ENCODE assay signal across 24 mouse cellular contexts in the genomic region with DNA sequence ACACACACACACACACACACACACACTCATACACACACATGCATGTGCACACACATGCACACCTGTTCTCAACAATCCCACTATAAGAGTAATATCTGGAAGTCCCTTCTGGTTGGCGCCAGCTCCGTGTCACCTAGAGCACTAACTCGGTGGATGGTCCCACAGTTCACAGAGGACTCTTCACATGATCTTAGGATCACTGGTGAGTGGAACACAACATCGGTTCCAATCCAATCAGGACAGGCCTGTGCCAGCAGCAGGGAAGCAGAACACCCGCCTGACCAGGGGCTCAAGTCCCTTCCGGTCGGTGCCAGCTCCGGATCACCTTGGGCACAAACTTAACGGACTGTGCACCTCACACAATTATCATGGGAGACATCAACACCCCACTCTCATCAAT.
DNase-seq lines count a peak whose midpoint lies in the region; ATAC-seq and TF ChIP-seq lines count a peak whose summit lies in the region.
"Had no signal": no experiment of that assay in that cellular context is flagged by ENCODE, and none has a peak within 500 bp of the region (broad histone marks: within the 10 kb centered on the region; RNA-seq: fewer than 3 reads in every experiment).

No protein-coding gene starts in this region.

- no peaks in the 10 kb centered on the region for H3K27me3 ChIP-seq in intestine, embryonic 14.5 days (replicated peaks; ENCODE audit: control insufficient read depth, insufficient read depth, low read length)
- no peaks in the 10 kb centered on the region for H3K27me3 ChIP-seq in intestine, embryonic 16.5 days (replicated peaks; ENCODE audit: control insufficient read depth, insufficient read depth, low read length)
- H3K27me3 ChIP-seq in embryonic facial prominence, embryonic 10.5 days (replicated peaks; ENCODE audit: low read depth, poor library complexity, severe bottlenecking): no peaks in the 10 kb centered on the region
- H3K27me3 ChIP-seq in stomach, postnatal 0 days (ENCODE audit: control insufficient read depth, insufficient read depth, low read length): no peaks in the 10 kb centered on the region
- no peaks in the 10 kb centered on the region for H3K27me3 ChIP-seq in forebrain, postnatal 0 days (ENCODE audit: insufficient read depth, low read length)
- H3K27me3 ChIP-seq: CH12.LX; embryonic facial prominence, embryonic 12.5 days; forebrain, embryonic 13.5 days; forebrain, embryonic 15.5 days; Patski had no signal

- no peak overlapping the region for H3K4me2 ChIP-seq in intestine, embryonic 14.5 days (ENCODE audit: low read length)
- no peak overlapping the region for H3K4me2 ChIP-seq in intestine, embryonic 16.5 days (ENCODE audit: low read depth, low read length)
- H3K4me2 ChIP-seq in stomach, postnatal 0 days (replicated peaks; ENCODE audit: low read depth): no peak overlapping the region
- H3K4me2 ChIP-seq in forebrain, postnatal 0 days (ENCODE audit: low read depth): no peak overlapping the region
- H3K4me2 ChIP-seq: embryonic facial prominence, embryonic 12.5 days; forebrain, embryonic 13.5 days; forebrain, embryonic 15.5 days had no signal

- peak; percentile 86 for DNase-seq in heart, adult 11 months
- DNase-seq in heart, postnatal 14 days: no peak
- peak; percentile 27 for DNase-seq in intestine, embryonic 14.5 days (ENCODE audit: low spot score)
- DNase-seq in embryonic facial prominence, embryonic 10.5 days (ENCODE audit: low spot score): peak; percentile 4
- DNase-seq in stomach, postnatal 0 days (ENCODE audit: low spot score): peak; percentile 6
- DNase-seq in forebrain, postnatal 0 days: no peak
- DNase-seq: adrenal gland, adult 8-10 months; adrenal gland, postnatal 14 days; adrenal gland, postnatal 36 days; B cell, adult 2 months; cerebellum, adult 11-12 months; cerebellum, adult 9-10 months; cerebellum, postnatal 14 days; cerebellum, postnatal 36 days; embryo, embryonic 11 days had no signal

- no peak overlapping the region for H3K9ac ChIP-seq in intestine, embryonic 14.5 days (ENCODE audit: low read length)
- H3K9ac ChIP-seq in intestine, embryonic 16.5 days (ENCODE audit: low read depth, low read length): no peak overlapping the region
- H3K9ac ChIP-seq in stomach, postnatal 0 days (ENCODE audit: low read length): no peak overlapping the region
- no peak overlapping the region for H3K9ac ChIP-seq in forebrain, postnatal 0 days
- H3K9ac ChIP-seq: embryonic facial prominence, embryonic 12.5 days; forebrain, embryonic 13.5 days; forebrain, embryonic 15.5 days had no signal

- H3K4me1 ChIP-seq in intestine, embryonic 14.5 days (replicated peaks; ENCODE audit: control insufficient read depth, insufficient read depth, low read length): no peaks in the 10 kb centered on the region
- H3K4me1 ChIP-seq in intestine, embryonic 16.5 days (ENCODE audit: control insufficient read depth, insufficient read depth, low read length): no peaks in the 10 kb centered on the region
- peaks cover 5% of the 10 kb centered on the region; the same call in 1 of the 2 replicates for H3K4me1 ChIP-seq in embryonic facial prominence, embryonic 10.5 days
- H3K4me1 ChIP-seq in stomach, postnatal 0 days (replicated peaks; ENCODE audit: control insufficient read depth, insufficient read depth): no peaks in the 10 kb centered on the region
- H3K4me1 ChIP-seq in forebrain, postnatal 0 days (ENCODE audit: insufficient read depth): no peaks in the 10 kb centered on the region
- H3K4me1 ChIP-seq: forebrain, embryonic 15.5 days had no signal

- no peaks in the 10 kb centered on the region for H3K36me3 ChIP-seq in intestine, embryonic 14.5 days (ENCODE audit: control insufficient read depth, insufficient read depth, low read length)
- H3K36me3 ChIP-seq in intestine, embryonic 16.5 days (ENCODE audit: control insufficient read depth, insufficient read depth, low read length): no peaks in the 10 kb centered on the region
- no peaks in the 10 kb centered on the region for H3K36me3 ChIP-seq in embryonic facial prominence, embryonic 10.5 days (replicated peaks)
- no peaks in the 10 kb centered on the region for H3K36me3 ChIP-seq in stomach, postnatal 0 days (ENCODE audit: control insufficient read depth, insufficient read depth, low read length)
- H3K36me3 ChIP-seq in forebrain, postnatal 0 days (ENCODE audit: insufficient read depth): no peaks in the 10 kb centered on the region
- H3K36me3 ChIP-seq: embryonic facial prominence, embryonic 12.5 days; forebrain, embryonic 15.5 days; G1E had no signal

- TF ChIP-seq CTCF in stomach, postnatal 0 days (IDR thresholded peaks at IDR 0.05; ENCODE audit: low read depth): no peak
- no peak for TF ChIP-seq CTCF in forebrain, postnatal 0 days (IDR thresholded peaks at IDR 0.05; ENCODE audit: low read depth)

- intact Hi-C loops in heart, postnatal 14 days (cut with DNase I): no loop called here

- H3K27ac ChIP-seq in intestine, embryonic 14.5 days (ENCODE audit: low read depth): no peak overlapping the region
- H3K27ac ChIP-seq in intestine, embryonic 16.5 days (ENCODE audit: low read length): no peak overlapping the region
- H3K27ac ChIP-seq in embryonic facial prominence, embryonic 10.5 days (replicated peaks): no peak overlapping the region
- H3K27ac ChIP-seq in stomach, postnatal 0 days (replicated peaks): no peak overlapping the region
- no peak overlapping the region for H3K27ac ChIP-seq in forebrain, postnatal 0 days (ENCODE audit: low read depth, low read length)
- H3K27ac ChIP-seq: embryonic facial prominence, embryonic 12.5 days; forebrain, embryonic 13.5 days; forebrain, embryonic 15.5 days had no signal

- TF ChIP-seq EP300 in stomach, postnatal 0 days (optimal IDR thresholded peaks at IDR 0.05): no peak

- no peak for ATAC-seq in intestine, embryonic 14.5 days (replicated peaks; ENCODE audit: low FRiP score, low TSS enrichment, low read depth)
- no peak for ATAC-seq in intestine, embryonic 16.5 days
- no peak for ATAC-seq in stomach, postnatal 0 days (ENCODE audit: low FRiP score, low TSS enrichment)
- no peak for ATAC-seq in forebrain, postnatal 0 days
- ATAC-seq: activated CD4-positive, CD25-positive, alpha-beta regulatory T cell, adult 4 months; CD4-positive, CD25-positive, alpha-beta regulatory T cell, adult 4 months; forebrain, embryonic 13.5 days; forebrain, embryonic 15.5 days; Patski had no signal

- H3K9me3 ChIP-seq in intestine, embryonic 14.5 days (ENCODE audit: control insufficient read depth, low read length): no peaks in the 10 kb centered on the region
- no peaks in the 10 kb centered on the region for H3K9me3 ChIP-seq in intestine, embryonic 16.5 days (ENCODE audit: control insufficient read depth, low read length)
- no peaks in the 10 kb centered on the region for H3K9me3 ChIP-seq in embryonic facial prominence, embryonic 10.5 days
- no peaks in the 10 kb centered on the region for H3K9me3 ChIP-seq in stomach, postnatal 0 days (ENCODE audit: control insufficient read depth, low read length)
- no peaks in the 10 kb centered on the region for H3K9me3 ChIP-seq in forebrain, postnatal 0 days (ENCODE audit: low read length)
- H3K9me3 ChIP-seq: embryonic facial prominence, embryonic 12.5 days; forebrain, embryonic 13.5 days; forebrain, embryonic 15.5 days; G1E had no signal

- WGBS in intestine, embryonic 14.5 days: 96% methylated on average over 9 of the region's 9 CpGs
- WGBS in intestine, embryonic 16.5 days: 94% methylated on average over 9 of the region's 9 CpGs
- whole genome bisulfite sequencing in embryonic facial prominence, embryonic 10.5 days: 93% methylated on average over 9 of the region's 9 CpGs
- 94% methylated on average over 9 of the region's 9 CpGs for WGBS in stomach, postnatal 0 days
- WGBS in forebrain, postnatal 0 days: 95% methylated on average over 9 of the region's 9 CpGs

- H3K4me3 ChIP-seq in intestine, embryonic 14.5 days (ENCODE audit: low read depth, low read length): no peak overlapping the region
- H3K4me3 ChIP-seq in intestine, embryonic 16.5 days (ENCODE audit: low read length): no peak overlapping the region
- no peak overlapping the region for H3K4me3 ChIP-seq in embryonic facial prominence, embryonic 10.5 days
- no peak overlapping the region for H3K4me3 ChIP-seq in stomach, postnatal 0 days (ENCODE audit: low read depth, low read length)
- H3K4me3 ChIP-seq in forebrain, postnatal 0 days (ENCODE audit: low read depth, low read length): no peak overlapping the region
- H3K4me3 ChIP-seq: embryonic facial prominence, embryonic 12.5 days; forebrain, embryonic 13.5 days; forebrain, embryonic 15.5 days had no signal

Comparison
In these comparisons a context has a peak if more than half of its experiments do, and no peak if none do; other contexts are left out.
1. DNase-seq: peak in heart, adult 11 months (single experiment), intestine, embryonic 14.5 days (single experiment), embryonic facial prominence, embryonic 10.5 days (single experiment) and stomach, postnatal 0 days (single experiment); none in heart, postnatal 14 days (0 of 2) and forebrain, postnatal 0 days (single experiment).